Mouse (Mus musculus): ENCODE results near the gene Tanc1.

Tanc1 gene

GRCm38 (mm10) chr2:59794838-59795237 lies 183.0 kb downstream of the Tanc1 start:
- no peak for DNase-seq (ENCODE audit: low spot score)

DNA sequence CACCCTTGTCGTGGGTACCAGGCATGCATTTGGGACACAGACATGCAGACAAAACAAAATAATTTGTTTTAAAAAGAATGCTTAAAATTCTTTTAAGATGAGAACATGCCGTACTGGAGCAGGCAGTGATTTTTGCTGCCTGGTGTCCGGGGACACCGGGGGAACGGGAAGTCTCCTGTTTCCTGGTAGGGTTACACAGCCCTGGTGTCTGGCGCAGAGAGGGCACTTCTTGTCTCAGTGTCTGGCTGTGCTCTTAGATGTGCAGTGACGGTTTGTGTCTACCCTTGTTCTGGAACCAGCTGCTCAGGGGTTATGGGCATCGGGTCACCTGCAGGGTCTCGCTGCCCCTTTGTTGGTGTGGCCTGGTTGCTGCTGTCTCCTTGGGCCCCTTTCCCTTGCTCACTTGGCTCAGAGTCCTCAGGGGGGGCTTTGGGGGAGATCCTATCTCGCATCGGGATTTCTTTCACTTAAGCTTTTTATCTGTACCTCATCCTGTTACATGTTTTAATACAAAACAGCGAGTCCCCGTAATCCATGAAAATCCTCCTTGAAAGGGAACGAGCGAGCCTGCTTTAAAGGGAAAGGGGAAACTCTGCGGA lies 187.2 kb downstream of the Tanc1 start:
- no peak for DNase-seq (ENCODE audit: low spot score)

DNA sequence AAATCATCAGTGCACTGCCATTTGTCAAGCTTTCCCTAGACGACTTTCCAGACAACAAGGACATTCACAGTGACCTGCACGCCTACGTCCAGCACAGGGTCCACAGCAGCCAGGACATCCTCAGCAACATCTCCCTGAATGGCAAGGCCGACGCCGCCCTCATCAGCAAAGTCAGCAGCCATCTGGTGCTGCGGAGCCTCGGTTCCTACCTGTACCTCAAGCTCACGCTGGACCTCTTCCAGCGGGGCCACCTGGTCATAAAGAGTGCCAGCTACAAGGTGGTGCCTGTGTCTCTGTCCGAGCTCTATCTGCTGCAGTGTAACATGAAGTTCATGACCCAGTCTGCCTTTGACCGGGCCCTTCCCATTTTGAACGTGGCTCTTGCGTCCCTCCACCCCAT lies 187.7 kb downstream of the Tanc1 start:
- no peak for DNase-seq (ENCODE audit: low spot score)

- no peak for DNase-seq (ENCODE audit: low spot score)
Observed at GRCm38 (mm10) chr2:59800481-59801266, 188.8 kb downstream of the Tanc1 start.

DNA sequence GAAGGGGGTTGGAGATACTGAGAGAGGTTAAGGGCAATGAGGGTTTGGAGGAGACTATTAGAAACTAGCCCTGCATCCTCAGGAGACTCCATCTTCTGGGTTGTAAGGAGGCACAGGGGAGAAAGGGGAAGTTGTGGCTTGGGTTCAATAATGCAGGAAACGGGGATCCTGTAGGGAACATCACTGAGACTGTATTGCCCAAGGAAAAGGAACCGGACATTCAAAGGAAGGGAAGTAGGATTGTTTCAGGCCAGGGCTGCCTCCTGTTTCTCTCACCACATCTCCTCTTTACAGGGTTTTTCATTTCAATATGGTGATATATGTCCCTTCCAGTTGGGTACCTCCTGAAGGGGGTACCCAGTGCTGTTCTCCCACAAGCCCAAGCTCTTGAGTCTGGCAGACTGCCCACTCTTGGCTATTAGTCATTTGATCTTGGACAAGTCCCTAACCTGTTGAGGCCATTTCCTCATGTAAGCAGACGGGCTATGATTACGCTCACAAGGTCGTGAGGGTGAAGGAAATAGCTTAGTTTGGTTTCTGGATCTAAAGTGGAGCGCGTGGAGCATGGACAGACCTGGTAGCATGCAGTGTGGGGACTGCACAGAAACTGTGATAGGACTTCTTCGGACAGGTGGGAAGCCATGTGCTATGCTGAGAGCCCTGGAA lies 191.0 kb downstream of the Tanc1 start:
- DNase-seq (ENCODE audit: low spot score), result no peak

- no peak for DNase-seq (ENCODE audit: low spot score)
Observed at GRCm38 (mm10) chr2:59805595-59805994, 193.8 kb downstream of the Tanc1 start.

DNA sequence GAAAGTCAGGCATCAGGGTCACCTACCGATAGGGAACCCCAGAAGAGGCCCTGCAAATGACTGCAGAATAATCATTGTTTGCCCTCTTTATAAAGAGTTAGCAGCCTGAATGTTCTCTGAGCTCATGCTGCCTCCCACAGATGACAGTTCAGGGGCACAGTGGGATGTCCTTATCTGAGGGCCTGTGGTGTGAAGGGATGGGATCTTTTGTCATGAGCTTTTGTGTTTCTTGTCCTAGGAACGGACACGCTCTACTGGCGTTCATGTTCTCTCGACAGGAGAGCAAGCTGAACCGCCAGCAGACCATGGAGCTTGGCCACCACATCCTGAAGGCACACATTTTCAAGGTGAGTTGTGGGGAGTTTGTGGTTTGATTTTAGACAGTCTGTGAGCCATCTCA lies 194.2 kb downstream of the Tanc1 start:
- no peak for DNase-seq (ENCODE audit: low spot score)

DNA sequence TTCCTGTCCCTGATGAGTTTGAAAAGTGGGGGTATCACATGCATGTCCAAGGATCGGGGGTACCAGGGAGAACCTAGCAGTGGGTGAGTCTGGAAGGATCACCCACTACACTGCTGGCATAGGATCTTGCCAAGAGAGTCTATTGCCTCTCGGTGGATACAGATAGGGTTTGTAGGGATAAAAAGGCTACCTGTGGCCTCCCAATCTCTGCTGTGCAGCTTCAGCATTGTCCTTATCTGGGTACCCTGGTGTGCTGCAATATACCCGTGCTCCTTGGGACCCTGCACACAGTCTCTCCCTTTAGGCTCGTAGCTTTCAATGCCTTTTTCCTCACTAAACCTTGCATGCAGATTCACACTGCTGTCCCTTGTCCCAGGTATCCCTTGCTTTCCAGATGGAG lies 196.8 kb downstream of the Tanc1 start:
- DNase-seq (ENCODE audit: low spot score), result no peak

DNA sequence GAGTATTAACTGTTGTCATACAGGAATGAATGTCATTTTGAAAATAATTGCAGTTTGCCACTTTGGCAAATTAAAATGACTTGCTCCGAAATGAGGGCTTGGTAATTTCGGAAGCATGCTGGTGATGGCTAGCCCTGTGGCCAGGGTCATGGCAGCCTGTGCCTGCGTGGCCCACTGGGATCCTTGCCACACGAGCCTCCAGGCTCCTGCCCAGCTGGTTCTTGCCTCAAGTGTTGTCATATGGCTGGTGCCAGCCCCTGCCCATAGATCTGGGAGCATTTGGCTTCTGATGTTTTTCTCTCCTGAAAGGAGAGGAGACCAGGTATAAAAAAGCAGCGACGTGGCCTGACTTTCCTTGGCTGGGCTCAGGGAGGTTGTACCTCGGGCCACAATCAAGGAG lies 198.2 kb downstream of the Tanc1 start:
- no peak for DNase-seq (ENCODE audit: low spot score)

GRCm38 (mm10) chr2:59811247-59811646 lies 199.4 kb downstream of the Tanc1 start:
- DNase-seq (ENCODE audit: low spot score), result no peak

DNA sequence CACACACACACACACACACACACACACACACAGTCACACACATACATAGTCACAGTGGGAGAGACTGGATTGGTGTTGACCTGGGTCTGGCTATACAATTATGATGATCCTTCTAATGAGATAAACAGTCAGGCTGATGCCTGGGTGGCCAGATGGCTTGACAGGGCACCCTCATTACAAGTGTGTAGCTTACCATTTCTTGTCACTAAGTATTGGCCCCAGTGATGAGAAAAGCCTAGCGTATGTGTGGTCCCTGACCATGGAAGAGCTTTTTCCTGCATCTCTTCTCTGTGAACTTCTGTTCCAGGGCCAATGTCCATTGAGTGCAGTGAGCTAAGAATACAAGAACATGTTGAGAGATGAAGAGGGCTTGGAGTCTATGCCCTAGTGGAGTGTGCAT lies 200.8 kb downstream of the Tanc1 start:
- no peak for DNase-seq (ENCODE audit: low spot score)

DNA sequence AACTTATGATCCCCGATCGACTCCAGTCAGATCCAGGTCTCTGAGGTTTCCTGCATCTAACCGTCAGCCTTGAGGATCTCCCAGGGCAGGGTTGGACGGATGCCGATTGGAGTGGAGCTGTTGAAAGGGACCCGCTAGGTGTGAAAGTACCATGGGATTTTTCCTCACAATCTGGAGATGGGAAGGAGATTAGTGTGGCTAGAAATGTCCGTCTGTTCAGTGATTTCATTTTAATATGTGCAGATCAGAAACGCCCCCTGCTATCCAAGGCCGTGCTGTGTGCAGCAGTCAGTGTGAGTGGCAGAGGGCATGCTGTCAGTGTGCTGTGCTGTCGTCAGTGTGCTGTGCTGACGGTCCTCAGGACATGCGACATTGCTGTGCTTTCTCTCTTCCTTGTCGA lies 201.6 kb downstream of the Tanc1 start:
- no peak for DNase-seq (ENCODE audit: low spot score)

DNA sequence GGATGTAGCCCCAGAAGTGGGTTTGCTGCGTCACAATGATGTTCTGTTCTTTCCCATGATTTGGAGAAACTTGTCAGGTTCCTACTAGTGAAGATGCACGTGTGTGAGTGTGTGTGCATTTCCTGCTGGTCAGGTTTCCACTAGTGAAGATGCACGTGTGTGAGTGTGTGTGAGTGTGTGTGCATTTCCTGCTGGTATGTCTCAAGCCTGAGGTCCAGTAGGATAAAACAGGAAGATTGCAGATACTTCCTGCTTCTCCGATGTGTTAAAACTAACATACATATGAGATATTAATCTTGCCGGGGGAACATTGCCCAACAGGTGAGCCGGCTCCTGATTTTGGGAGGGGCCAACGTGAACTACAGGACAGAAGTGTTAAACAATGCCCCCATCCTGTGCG lies 203.2 kb downstream of the Tanc1 start:
- no peak for DNase-seq (ENCODE audit: low spot score)

GRCm38 (mm10) chr2:59818663-59819062 lies 206.8 kb downstream of the Tanc1 start:
- no peak for DNase-seq (ENCODE audit: low spot score)

DNA sequence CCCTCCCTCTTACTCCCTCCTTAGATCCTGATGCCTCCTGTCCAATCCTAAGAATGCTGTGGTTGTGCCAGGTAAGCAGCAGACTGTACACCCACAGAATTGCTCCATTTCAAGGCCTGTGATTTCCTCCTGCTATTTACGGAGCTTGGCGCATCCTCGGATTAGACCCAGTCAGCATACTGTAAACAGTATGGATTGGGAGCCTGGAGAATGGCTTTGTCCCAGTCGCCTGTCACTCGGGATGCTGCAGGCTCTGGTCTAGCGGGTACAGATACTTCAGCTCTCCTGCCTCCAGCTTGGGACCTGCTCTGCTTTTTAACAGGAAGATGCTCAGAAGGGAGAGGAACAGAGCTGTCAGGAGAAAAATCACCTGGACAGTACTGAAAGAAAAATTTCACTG lies 207.6 kb downstream of the Tanc1 start:
- DNase-seq (ENCODE audit: low spot score), result no peak

DNA sequence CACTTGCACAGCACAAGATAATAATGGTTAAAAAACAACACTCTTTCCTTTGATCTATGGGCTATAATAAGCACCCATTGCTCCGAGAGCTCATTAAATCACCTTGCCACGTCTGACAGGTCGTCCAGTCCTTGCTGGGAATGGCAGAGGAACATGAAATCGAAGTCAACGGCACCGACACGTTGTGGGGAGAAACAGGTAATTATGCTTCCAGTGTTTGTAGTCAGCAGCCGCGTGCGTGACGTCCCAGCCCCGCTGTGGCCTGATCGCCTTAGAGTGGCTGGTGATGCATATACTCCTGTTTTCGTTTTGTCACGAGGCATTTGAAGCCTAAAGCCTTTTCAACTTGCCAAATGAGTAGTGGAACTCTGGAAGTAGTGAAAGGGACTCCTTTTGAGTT lies 208.2 kb downstream of the Tanc1 start:
- no peak for DNase-seq (ENCODE audit: low spot score)

GRCm38 (mm10) chr2:59821044-59821443 lies 209.2 kb downstream of the Tanc1 start:
- no peak for DNase-seq (ENCODE audit: low spot score)

GRCm38 (mm10) chr2:59824289-59824688 lies 212.4 kb downstream of the Tanc1 start:
- DNase-seq (ENCODE audit: low spot score), result peak; percentile 21

- no peak for DNase-seq (ENCODE audit: low spot score)
Observed at GRCm38 (mm10) chr2:59825380-59825779, 213.5 kb downstream of the Tanc1 start.

GRCm38 (mm10) chr2:59828103-59828655 lies 216.3 kb downstream of the Tanc1 start:
- DNase-seq (ENCODE audit: low spot score), result no peak

- DNase-seq (ENCODE audit: low spot score), result peak; percentile 32
Observed at GRCm38 (mm10) chr2:59828777-59829508, 217.1 kb downstream of the Tanc1 start.

GRCm38 (mm10) chr2:59829718-59830117 lies 217.9 kb downstream of the Tanc1 start:
- DNase-seq (ENCODE audit: low spot score), result no peak

Measured in MN1 (cell line).